Mouse (Mus musculus): Measurements from ENCODE around the gene Tssk1. TPM values are rescaled to one million over a fixed set of nuclear protein-coding genes. Genes with fewer than 3 reads are reported as not detected.

Gene Tssk1
- not detected in 2 replicates for polyA plus RNA-seq (2011; ENCODE audit: insufficient read length, low read depth, missing spikeins)

- no peak within 1 kb of the TSS for H3K27ac ChIP-seq (ENCODE audit: insufficient read depth, low read length)
- no peaks in the 10 kb centered on the region; the same call in 1 of the 2 replicates for H3K4me1 ChIP-seq (ENCODE audit: control insufficient read depth, insufficient read depth, low read length)
- TF ChIP-seq CTCF (IDR thresholded peaks at IDR 0.05; ENCODE audit: borderline replicate concordance, insufficient read depth, low read length) (no peak), POLR2A (IDR thresholded peaks at IDR 0.05; ENCODE audit: low read depth, low read length) (no peak)
- H3K4me3 ChIP-seq (ENCODE audit: insufficient read depth, low read length): no peak within 1 kb of the TSS
Measured at GRCm38 (mm10) chr16:17893923-17894322, at the start of gene Tssk1. Gene Tssk1 (plus strand): TSS chr16:17894223.

- Histone ChIP-seq H3K4me1 (ENCODE audit: control insufficient read depth, insufficient read depth, low read length) (no peaks in the 10 kb centered on the region), H3K4me3 (ENCODE audit: insufficient read depth, low read length) (no peak overlapping the region), H3K27ac (ENCODE audit: insufficient read depth, low read length) (no peak overlapping the region)
- no peak for TF ChIP-seq CTCF (IDR thresholded peaks at IDR 0.05; ENCODE audit: borderline replicate concordance, insufficient read depth, low read length)
- TF ChIP-seq POLR2A (IDR thresholded peaks at IDR 0.05; ENCODE audit: low read depth, low read length): no peak
Measured at GRCm38 (mm10) chr16:17848431-17848830, 45.6 kb upstream of the Tssk1 start.

- Histone ChIP-seq H3K27ac (ENCODE audit: insufficient read depth, low read length) (no peak overlapping the region), H3K4me1 (ENCODE audit: control insufficient read depth, insufficient read depth, low read length) (no peaks in the 10 kb centered on the region), H3K4me3 (ENCODE audit: insufficient read depth, low read length) (no peak overlapping the region)
- TF ChIP-seq POLR2A (IDR thresholded peaks at IDR 0.05; ENCODE audit: low read depth, low read length): no peak
- peak; percentile 66; the same call in 1 of the 2 replicates for TF ChIP-seq CTCF (IDR thresholded peaks at IDR 0.05; ENCODE audit: borderline replicate concordance, insufficient read depth, low read length)
Measured at GRCm38 (mm10) chr16:17848928-17849327, 45.1 kb upstream of the Tssk1 start.

- TF ChIP-seq POLR2A (IDR thresholded peaks at IDR 0.05; ENCODE audit: low read depth, low read length) (no peak), CTCF (IDR thresholded peaks at IDR 0.05; ENCODE audit: borderline replicate concordance, insufficient read depth, low read length) (no peak)
- Histone ChIP-seq H3K4me3 (ENCODE audit: insufficient read depth, low read length) (no peak overlapping the region), H3K4me1 (ENCODE audit: control insufficient read depth, insufficient read depth, low read length) (no peaks in the 10 kb centered on the region), H3K27ac (ENCODE audit: insufficient read depth, low read length) (no peak overlapping the region)
Measured at GRCm38 (mm10) chr16:17849486-17849885, 44.5 kb upstream of the Tssk1 start.

- TF ChIP-seq POLR2A (IDR thresholded peaks at IDR 0.05; ENCODE audit: low read depth, low read length): no peak
- no peak for TF ChIP-seq CTCF (IDR thresholded peaks at IDR 0.05; ENCODE audit: borderline replicate concordance, insufficient read depth, low read length)
- H3K4me1 ChIP-seq (ENCODE audit: control insufficient read depth, insufficient read depth, low read length): no peaks in the 10 kb centered on the region
- no peak overlapping the region for H3K27ac ChIP-seq (ENCODE audit: insufficient read depth, low read length)
- H3K4me3 ChIP-seq (ENCODE audit: insufficient read depth, low read length): no peak overlapping the region
Measured at GRCm38 (mm10) chr16:17851331-17851730, 42.7 kb upstream of the Tssk1 start.

- TF ChIP-seq POLR2A (IDR thresholded peaks at IDR 0.05; ENCODE audit: low read depth, low read length) (no peak), CTCF (IDR thresholded peaks at IDR 0.05; ENCODE audit: borderline replicate concordance, insufficient read depth, low read length) (no peak)
- H3K27ac ChIP-seq (ENCODE audit: insufficient read depth, low read length): no peak overlapping the region
- H3K4me3 ChIP-seq (ENCODE audit: insufficient read depth, low read length): no peak overlapping the region
- no peaks in the 10 kb centered on the region for H3K4me1 ChIP-seq (ENCODE audit: control insufficient read depth, insufficient read depth, low read length)
Measured at GRCm38 (mm10) chr16:17851860-17852259, 42.2 kb upstream of the Tssk1 start.

- H3K27ac ChIP-seq (ENCODE audit: insufficient read depth, low read length): no peak overlapping the region
- TF ChIP-seq POLR2A (IDR thresholded peaks at IDR 0.05; ENCODE audit: low read depth, low read length) (no peak), CTCF (IDR thresholded peaks at IDR 0.05; ENCODE audit: borderline replicate concordance, insufficient read depth, low read length) (no peak)
- no peak overlapping the region for H3K4me3 ChIP-seq (ENCODE audit: insufficient read depth, low read length)
- no peaks in the 10 kb centered on the region for H3K4me1 ChIP-seq (ENCODE audit: control insufficient read depth, insufficient read depth, low read length)
Measured at GRCm38 (mm10) chr16:17853263-17853662, 40.8 kb upstream of the Tssk1 start.

- no peak for TF ChIP-seq POLR2A (IDR thresholded peaks at IDR 0.05; ENCODE audit: low read depth, low read length)
- TF ChIP-seq CTCF (IDR thresholded peaks at IDR 0.05; ENCODE audit: borderline replicate concordance, insufficient read depth, low read length): no peak
- no peak overlapping the region for H3K27ac ChIP-seq (ENCODE audit: insufficient read depth, low read length)
- H3K4me1 ChIP-seq (ENCODE audit: control insufficient read depth, insufficient read depth, low read length): no peaks in the 10 kb centered on the region
- no peak overlapping the region for H3K4me3 ChIP-seq (ENCODE audit: insufficient read depth, low read length)
Measured at GRCm38 (mm10) chr16:17857157-17857556, 36.9 kb upstream of the Tssk1 start.

GRCm38 (mm10) chr16:17858592-17858991, 35.4 kb upstream of the Tssk1 start:
- Histone ChIP-seq H3K4me3 (ENCODE audit: insufficient read depth, low read length) (no peak overlapping the region), H3K4me1 (ENCODE audit: control insufficient read depth, insufficient read depth, low read length) (no peaks in the 10 kb centered on the region), H3K27ac (ENCODE audit: insufficient read depth, low read length) (no peak overlapping the region)
- TF ChIP-seq CTCF (IDR thresholded peaks at IDR 0.05; ENCODE audit: borderline replicate concordance, insufficient read depth, low read length): peak; percentile 29; the same call in 1 of the 2 replicates
- no peak for TF ChIP-seq POLR2A (IDR thresholded peaks at IDR 0.05; ENCODE audit: low read depth, low read length)

GRCm38 (mm10) chr16:17865293-17865692, 28.7 kb upstream of the Tssk1 start:
- no peak overlapping the region for H3K27ac ChIP-seq (ENCODE audit: insufficient read depth, low read length)
- H3K4me3 ChIP-seq (ENCODE audit: insufficient read depth, low read length): no peak overlapping the region
- no peaks in the 10 kb centered on the region for H3K4me1 ChIP-seq (ENCODE audit: control insufficient read depth, insufficient read depth, low read length)
- TF ChIP-seq CTCF (IDR thresholded peaks at IDR 0.05; ENCODE audit: borderline replicate concordance, insufficient read depth, low read length) (no peak), POLR2A (IDR thresholded peaks at IDR 0.05; ENCODE audit: low read depth, low read length) (no peak)

- Histone ChIP-seq H3K4me1 (ENCODE audit: control insufficient read depth, insufficient read depth, low read length) (no peaks in the 10 kb centered on the region), H3K4me3 (ENCODE audit: insufficient read depth, low read length) (no peak overlapping the region), H3K27ac (ENCODE audit: insufficient read depth, low read length) (no peak overlapping the region)
- TF ChIP-seq POLR2A (IDR thresholded peaks at IDR 0.05; ENCODE audit: low read depth, low read length) (no peak), CTCF (IDR thresholded peaks at IDR 0.05; ENCODE audit: borderline replicate concordance, insufficient read depth, low read length) (no peak)
Measured at GRCm38 (mm10) chr16:17865770-17866169, 28.3 kb upstream of the Tssk1 start.

Measured in embryonic fibroblast, embryonic 13.5 days (primary cell).